Mouse (Mus musculus): ENCODE results near the gene Slc12a9.
A peak's percentile ranks its signal among the peaks of the same experiment; 100 is the strongest.

Gene Slc12a9

DNA sequence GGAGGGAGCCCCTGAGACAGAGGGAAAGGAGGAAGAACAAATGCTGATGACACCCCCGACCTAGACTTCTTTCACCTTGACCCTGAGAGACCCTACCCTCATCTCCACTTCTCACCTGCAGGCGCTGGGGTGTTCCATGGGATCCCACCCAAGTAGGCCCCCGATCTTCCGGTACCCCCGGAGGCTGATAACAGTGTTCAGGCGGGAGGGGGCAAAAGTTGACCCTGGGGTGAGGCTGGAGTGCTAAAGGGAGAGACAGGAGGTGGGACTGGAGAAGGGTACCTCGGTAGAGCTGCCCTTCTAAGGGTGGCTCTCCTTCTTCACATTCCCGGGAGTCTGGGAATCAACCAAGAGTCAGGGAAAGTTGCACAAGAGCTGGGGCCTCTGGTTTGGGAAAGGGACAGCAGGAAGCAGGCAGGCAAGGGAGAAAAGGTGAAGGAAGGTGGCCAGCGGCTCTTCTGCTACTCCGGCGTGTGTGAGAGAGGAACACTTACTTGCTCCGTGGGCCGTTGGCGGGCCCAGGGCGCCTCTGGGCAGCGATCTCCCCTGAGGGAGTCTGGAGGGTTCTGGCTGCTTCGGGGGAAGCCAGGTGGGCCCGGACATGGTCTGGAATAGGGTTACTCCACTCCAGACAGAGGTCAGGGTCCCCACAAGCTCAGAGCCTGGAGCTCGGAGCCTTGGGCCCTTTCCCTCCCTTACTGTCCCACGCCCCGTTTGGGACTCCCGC, 19.8 kb downstream of the Slc12a9 start:
- no peak for DNase-seq (ENCODE audit: low read depth, low spot score)

DNA sequence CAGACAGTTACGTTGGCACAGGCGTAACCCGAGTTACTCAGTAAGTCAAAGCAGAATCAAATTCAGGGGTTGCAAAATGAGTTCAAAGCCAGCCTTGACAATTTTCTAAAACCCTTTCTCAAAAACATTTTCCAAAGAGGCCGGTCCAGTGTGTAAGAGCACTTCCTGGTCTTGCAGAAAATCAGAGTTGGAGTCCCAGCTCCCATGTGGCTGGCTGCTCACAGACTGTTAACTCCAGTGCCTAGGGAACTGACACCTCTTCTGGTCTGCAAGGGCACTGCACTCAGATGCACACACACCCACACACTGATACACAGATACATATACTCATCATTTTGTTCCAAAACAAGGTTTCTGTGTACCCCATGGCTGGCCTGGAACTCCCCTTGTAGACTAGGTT, 25.0 kb downstream of the Slc12a9 start:
- DNase-seq (ENCODE audit: low read depth, low spot score): no peak

DNA sequence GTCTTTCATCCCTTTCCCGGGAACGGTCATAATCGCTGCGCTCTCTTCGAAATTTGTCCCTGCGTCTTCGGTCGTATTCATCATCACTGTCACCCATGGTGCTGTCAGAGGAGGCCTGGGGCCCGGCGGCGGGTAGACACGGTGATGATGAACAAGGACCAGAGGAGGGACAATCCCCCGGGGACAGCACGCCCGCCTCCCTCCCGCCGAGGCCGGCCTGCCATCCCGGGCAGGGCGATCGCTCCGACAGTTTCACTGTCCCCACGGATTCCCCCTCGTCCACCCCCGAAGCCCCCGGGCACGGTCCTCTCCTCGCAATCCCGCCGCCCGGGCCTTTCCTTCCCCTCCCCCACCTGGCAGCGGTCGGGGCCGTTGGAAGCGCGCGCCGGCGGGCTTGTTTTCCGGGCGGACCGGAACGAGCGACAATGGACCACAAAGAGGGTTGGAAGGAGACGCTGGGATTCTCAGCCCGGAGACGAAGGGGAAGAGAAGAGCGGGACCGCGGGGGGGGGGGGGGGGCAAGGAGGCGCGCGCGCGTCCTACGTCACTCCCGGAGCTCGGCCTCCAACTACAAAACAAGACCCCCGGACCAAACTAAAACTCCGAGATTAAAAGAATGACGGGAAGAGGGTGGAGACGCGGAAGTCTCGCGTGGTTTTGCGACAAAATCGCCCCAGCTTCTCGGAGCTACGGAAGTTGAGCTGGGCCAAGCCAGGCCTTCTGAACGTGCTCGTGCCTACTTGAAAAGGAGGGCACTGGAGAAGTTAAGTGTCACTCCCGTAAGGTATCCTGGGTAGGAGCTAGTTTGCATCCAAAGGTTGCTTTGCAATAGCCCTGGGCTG, 26.1 kb downstream of the Slc12a9 start, which contains the start of gene Srrt:
Srrt (minus strand) TSS at position 604 of the 842 bp plus-strand sequence.
- peak; percentile 98 for DNase-seq (ENCODE audit: low read depth, low spot score)

DNA sequence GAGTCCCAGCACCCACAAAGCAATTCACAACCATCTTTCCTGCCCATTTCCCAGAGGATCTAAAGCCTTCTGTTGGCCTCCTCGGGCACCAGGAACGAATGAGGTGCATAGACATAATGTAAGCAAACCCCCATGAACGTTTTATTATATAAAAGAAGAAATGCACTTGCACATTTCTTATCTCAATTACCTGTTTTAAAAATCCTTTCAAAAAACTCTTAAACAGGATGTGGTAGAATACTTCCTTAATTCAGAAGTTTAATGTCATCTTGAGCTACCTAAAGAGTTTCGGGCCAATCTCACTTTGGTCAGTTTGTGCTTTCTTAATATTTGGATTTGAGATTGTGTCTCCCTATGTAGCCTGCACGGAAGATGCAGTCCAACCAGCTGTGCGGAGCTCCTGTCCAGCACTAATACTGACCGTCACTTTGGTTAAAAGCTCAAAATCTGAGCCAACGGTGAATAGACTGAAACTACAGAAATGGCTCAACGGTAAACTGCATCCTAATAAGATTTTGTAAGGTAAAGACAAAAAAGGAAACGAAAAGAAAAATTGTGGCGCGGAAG, 26.9 kb downstream of the Slc12a9 start:
- DNase-seq (ENCODE audit: low read depth, low spot score): no peak

DNA sequence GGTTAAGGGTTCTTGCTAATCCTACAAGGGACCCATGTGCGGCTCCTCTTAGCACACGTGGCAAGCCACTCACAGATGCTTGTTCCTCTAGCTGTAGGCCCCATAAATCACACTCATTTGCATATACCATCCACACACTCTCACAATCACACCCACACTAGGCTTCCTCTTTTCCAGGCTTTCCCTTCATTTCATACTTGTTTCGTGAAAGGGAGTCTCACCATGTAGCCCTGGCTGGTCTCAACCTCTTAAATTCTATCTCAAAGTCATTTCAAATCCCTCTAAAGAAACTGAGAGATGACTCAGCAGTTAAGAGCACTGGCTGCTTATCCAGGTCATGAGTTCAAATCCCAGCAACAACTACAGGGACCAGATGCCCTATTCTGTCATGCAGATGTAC, 27.6 kb downstream of the Slc12a9 start:
- no peak for DNase-seq (ENCODE audit: low read depth, low spot score)

DNA sequence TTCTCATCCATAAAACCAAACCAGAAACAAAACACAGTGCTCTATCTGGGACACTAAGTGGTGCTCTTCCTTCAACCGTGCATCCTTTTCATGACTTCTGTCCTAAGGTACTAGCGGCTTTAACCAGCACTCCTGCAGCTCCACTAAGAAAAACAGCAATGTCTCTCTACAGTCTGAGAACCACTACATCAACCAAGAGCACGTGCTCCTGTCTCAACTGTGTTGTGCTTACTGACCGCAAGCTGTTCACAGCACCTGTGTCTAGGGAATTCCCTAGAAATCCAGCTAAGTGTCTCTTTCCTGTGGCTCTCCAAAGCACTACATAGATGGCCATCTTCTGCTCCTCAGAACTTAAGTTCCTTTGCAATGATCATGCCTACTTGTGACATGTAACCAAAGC, 28.6 kb downstream of the Slc12a9 start:
- DNase-seq (ENCODE audit: low read depth, low spot score): no peak

DNA sequence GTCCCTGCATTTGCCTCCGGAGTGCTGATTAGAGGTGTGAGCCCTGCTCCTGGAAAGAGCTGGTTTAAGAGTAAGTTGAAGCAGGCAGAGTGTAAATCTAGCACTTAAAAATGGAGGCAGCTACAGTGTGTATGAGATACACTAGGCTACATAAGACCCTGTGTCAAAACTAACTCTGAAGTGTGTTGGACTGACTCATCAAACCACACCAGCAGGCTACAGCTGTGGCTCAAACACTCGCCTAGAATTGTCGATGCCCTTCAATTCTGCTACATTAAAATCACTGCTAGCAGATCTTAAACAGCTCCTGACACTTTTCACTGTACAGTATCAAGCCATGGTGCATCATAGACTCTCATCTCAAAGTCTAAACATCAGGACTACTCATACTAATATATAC, 29.2 kb downstream of the Slc12a9 start:
- no peak for DNase-seq (ENCODE audit: low read depth, low spot score)

GRCm38 (mm10) chr5:137303609-137304008, 29.8 kb downstream of the Slc12a9 start:
- DNase-seq (ENCODE audit: low read depth, low spot score): no peak

DNA sequence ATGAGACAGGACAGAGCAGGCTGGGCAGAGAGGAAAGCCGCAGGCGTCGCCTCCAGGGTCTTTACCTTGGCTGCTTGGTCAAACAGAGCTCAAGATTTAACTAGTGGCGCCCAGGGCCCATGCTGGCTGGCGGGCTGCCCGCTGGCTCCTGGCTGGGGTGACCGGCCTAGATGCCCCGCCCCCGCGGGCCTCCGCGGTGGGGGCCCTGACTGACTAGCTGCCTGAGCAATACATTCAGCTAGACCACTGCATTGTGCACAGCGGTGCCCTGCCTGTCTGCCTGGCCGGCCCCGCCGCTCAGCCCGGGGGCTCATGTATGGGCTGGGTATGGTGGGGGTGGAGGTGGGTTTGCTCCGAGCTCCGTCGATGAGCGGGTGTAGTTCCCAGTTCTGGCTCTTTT, 32.1 kb downstream of the Slc12a9 start:
- no peak for DNase-seq (ENCODE audit: low read depth, low spot score)

DNA sequence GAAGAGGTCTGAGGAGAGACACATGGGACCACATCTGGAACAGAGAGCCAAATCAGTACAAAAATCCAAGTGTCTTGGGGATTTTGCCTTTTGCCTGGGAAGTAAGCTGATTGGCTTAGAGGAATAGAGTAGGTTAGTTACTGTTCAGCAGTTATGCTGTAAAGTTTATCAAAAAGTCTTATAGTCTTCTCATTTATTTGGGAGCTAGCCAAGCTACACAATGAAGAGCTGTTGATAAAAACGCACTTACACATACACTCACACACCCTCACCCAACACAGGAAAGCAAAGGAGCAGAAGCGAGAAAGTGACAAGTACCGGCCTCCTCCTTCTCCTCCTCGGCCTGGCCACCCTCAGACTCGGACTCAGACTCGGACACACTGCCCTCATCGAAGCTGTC, 34.2 kb downstream of the Slc12a9 start:
- DNase-seq (ENCODE audit: low read depth, low spot score): no peak

- DNase-seq (ENCODE audit: low read depth, low spot score): no peak
These were observed 36.3 kb downstream of the Slc12a9 start for GRCm38 (mm10) chr5:137297126-137297525.

- no peak for DNase-seq (ENCODE audit: low read depth, low spot score)
These were observed 37.7 kb downstream of the Slc12a9 start for GRCm38 (mm10) chr5:137295712-137296111.

DNA sequence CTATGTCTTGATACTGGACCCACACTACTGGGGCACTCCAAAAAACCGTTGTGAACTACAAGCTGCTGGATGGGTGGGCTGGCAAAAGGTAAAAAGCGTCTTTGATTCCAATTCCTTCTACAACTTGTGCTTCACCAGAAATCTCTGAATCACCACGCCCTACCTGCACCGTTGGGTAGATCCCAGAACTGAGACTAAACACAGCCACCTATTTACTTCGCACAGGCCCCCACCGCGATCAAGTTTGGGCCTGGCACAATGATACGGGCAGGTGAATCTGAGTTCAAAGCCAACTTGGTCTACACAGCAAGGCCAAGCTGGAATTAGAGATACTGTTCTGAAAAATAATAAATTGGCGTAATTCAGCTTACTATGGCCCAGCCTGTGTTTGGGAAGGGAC, 38.1 kb downstream of the Slc12a9 start:
- no peak for DNase-seq (ENCODE audit: low read depth, low spot score)

DNA sequence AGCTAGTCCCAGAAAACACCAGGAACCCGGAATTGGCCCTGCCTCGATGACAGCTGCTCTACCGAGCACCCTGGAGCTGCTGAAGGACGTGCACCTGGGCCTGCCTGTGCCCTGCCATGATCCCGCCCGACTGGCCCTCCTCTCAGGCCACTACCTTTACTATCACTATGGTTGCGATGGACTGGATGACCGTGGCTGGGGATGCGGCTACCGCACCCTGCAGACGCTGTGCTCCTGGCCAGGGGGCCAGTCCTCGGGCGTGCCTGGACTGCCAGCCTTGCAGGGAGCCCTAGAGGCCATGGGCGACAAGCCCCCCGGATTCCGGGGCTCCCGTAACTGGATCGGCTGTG, 38.7 kb downstream of the Slc12a9 start:
- no peak for DNase-seq (ENCODE audit: low read depth, low spot score)

- peak; percentile 97 for DNase-seq (ENCODE audit: low read depth, low spot score)
These were observed 39.3 kb downstream of the Slc12a9 start, which contains the start of gene Ufsp1 for GRCm38 (mm10) chr5:137293839-137294743. Ufsp1 (plus strand) TSS chr5:137294629.

GRCm38 (mm10) chr5:137293282-137293681, 40.1 kb downstream of the Slc12a9 start:
- peak; percentile 57 for DNase-seq (ENCODE audit: low read depth, low spot score)

- DNase-seq (ENCODE audit: low read depth, low spot score): no peak
These were observed 41.9 kb downstream of the Slc12a9 start for GRCm38 (mm10) chr5:137291381-137291926.

DNA sequence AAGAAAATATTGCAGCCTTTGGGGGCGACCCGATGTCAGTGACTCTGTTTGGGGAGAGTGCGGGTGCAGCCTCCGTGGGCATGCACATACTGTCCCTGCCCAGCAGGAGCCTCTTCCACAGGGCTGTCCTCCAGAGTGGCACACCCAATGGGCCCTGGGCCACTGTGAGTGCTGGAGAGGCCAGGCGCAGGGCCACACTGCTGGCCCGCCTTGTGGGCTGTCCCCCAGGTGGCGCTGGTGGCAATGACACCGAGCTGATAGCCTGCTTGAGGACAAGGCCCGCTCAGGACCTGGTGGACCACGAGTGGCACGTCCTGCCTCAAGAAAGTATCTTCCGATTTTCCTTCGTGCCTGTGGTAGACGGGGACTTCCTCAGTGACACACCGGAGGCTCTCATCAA, 42.7 kb downstream of the Slc12a9 start:
- no peak for DNase-seq (ENCODE audit: low read depth, low spot score)

DNA sequence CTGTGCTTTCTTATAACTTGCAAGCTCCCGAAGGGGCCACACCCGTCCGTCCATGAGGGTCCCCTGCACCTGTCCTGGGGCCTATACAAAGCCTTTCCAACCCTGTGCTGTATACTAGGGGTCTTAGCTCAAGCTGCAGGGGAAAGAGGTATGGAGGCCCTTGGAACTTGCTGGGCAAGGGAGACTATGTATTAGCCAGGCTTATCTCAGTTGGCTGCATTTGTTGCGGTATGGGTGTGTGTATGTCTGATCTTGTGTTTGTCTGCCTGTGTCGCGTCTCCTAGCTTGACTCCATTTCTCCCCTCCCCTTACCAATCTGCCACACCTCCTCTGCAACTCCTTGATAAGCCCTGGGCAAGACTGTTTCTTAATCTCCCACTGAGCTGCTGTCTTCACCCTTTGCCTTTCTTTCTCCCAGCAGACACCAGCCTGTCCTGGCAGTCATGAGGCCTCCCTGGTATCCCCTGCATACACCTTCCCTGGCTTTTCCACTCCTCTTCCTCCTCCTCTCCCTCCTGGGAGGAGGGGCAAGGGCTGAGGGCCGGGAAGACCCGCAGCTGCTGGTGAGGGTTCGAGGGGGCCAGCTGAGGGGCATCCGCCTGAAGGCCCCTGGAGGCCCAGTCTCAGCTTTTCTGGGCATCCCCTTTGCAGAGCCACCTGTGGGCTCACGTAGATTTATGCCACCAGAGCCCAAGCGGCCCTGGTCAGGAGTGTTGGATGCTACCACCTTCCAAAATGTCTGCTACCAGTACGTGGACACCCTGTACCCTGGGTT, 43.6 kb downstream of the Slc12a9 start:
- no peak for DNase-seq (ENCODE audit: low read depth, low spot score)

DNA sequence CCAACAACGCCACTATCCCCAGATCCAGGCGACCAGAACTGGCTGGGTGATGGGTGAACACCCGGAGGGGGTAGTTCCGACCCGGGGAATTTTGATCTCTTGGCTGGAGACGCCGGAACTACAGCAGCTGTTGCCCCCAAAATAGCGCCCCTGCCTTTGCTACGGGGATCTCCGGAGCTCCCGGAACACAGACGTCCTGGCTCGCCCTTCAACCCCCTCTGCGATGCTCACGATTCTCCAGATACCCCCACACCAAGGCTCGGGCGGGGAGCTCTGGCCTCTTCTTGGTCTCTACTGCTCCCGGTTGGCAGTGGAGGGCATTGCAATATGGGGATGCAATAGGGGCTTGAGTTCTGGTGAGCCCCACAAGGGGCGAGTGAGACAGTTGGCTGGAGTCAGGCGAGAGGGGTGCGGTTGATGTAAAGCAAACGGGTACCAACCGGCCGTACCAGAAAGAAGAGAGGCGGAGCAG, 44.4 kb downstream of the Slc12a9 start:
- DNase-seq (ENCODE audit: low read depth, low spot score): peak; percentile 50

Data from forelimb bud, embryonic 11.5 days (tissue).